Mouse (Mus musculus) small intestine, adult 2 months (tissue): ENCODE data around the gene Akr1b3. TPM values are rescaled to one million over a fixed set of nuclear protein-coding genes. Genes with fewer than 3 reads are reported as not detected.

Source experiments
- H3K27ac ChIP-seq: fragments of 200-500 bp; 2 replicates; pipeline ENCODE4 v1.5.1; 2012; ENCODE audit warnings: low read depth, low read length, control low read depth, inconsistent platforms; ENCODE audit not compliant: insufficient read depth
- H3K27me3 ChIP-seq: fragments of 200-500 bp; 2 replicates; pipeline ENCODE4 v1.6.1; 2012; ENCODE audit warnings: mild to moderate bottlenecking, moderate library complexity, low read length, inconsistent platforms; ENCODE audit not compliant: control insufficient read depth, insufficient read depth
- H3K36me3 ChIP-seq: fragments of 200-500 bp; 2 replicates; pipeline ENCODE4 v1.6.1; 2012; ENCODE audit warnings: mild to moderate bottlenecking, low read length, control low read depth, inconsistent platforms; ENCODE audit not compliant: control insufficient read depth, insufficient read depth
- H3K4me1 ChIP-seq: fragments of 200-500 bp; 2 replicates; pipeline ENCODE4 v1.6.1; 2012; ENCODE audit warnings: low read length, inconsistent platforms, mixed read lengths; ENCODE audit not compliant: control insufficient read depth, insufficient read depth, insufficient read length
- H3K4me3 ChIP-seq: fragments of 200-500 bp; 2 replicates; pipeline ENCODE4 v1.5.1; 2012; ENCODE audit warnings: low read depth, mild to moderate bottlenecking, control low read depth, inconsistent platforms, low read length, moderate library complexity
- CTCF ChIP-seq: fragments of 200-500 bp; IDR thresholded peaks from 2 replicates; pipeline ENCODE4 v1.5.1; 2012; ENCODE audit warnings: low read depth, mild to moderate bottlenecking, control low read depth, inconsistent platforms, low read length, moderate library complexity, mixed read lengths; ENCODE audit not compliant: insufficient replicate concordance, insufficient read length; ENCODE audit errors: extremely low read depth
- POLR2A ChIP-seq: fragments of 200-500 bp; IDR thresholded peaks from 2 replicates; pipeline ENCODE4 v1.6.1; 2012; ENCODE audit warnings: low read depth, mild to moderate bottlenecking, control low read depth, inconsistent platforms, low read length, moderate library complexity
- WGBS: fragments of 180-500 bp; shearing (Covaris S2); methylation state at CpG from one replicate; pipeline ENCODE4 v1.1.7; 2018; 5-methylcytosine and 5-hydroxymethylcytosine counted together
- polyA plus RNA-seq: library from polyadenylated mRNA; depleted of rRNA; stranded (reverse); fragments of >200 nt; gene quantifications from 2 replicates; pipeline ENCODE4 v1.2.3, GENCODE M21; 2012; rRNA removed

Gene Akr1b3
- polyA plus RNA-seq, 1 experiment: 51.3 TPM

DNA sequence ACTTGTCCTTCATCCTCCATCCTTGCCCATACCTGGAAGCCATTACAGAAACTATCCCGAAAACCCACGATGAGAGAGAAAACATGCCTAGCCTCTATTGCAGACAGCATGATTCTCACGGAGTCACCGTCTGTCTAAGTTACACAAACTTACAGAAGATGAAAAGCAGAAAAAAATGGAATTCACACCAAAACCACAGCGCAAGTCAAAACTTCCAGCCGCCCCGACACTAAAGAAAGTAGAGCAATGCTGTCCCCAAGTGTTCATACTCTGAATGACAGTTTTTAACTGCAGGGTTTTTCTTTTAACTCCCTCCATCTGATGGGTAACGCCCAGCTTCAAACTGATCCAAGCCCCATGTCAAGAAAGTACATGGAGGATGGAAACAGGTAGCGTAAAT, 39.6 kb downstream of the Akr1b3 start:
- TF ChIP-seq CTCF (no peak), POLR2A (no peak)

DNA sequence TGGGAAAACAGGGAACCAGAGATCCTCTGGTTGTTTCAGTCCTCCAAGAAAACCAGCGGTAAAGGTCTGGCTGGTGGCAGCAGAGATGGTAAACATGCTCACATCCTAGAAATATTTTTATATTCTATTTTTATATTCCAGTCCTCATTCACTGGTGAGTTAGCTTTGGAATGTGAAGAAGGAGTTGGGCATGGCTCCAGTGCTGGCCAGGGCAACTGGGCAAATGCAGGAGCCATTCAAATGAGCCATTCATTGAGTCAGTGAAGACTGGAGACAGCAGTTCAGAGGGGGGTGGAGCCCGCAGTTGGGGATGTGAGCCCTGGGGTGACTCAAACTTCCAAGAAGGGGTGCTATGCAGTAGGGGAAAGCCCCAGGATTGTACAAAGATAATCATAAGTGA, 42.9 kb downstream of the Akr1b3 start:
- H3K27ac ChIP-seq: no peak overlapping the region
- H3K36me3 ChIP-seq: no peaks in the 10 kb centered on the region
- H3K27me3 ChIP-seq: no peaks in the 10 kb centered on the region
- WGBS: 75% methylated on average over 2 of the region's 2 CpGs
- TF ChIP-seq POLR2A (no peak), CTCF (no peak)
- H3K4me3 ChIP-seq: no peak overlapping the region
- no peaks in the 10 kb centered on the region for H3K4me1 ChIP-seq

More for the DNA sequence above, 39.6 kb downstream of the Akr1b3 start:
- Histone ChIP-seq H3K27ac (no peak overlapping the region), H3K4me1 (no peaks in the 10 kb centered on the region), H3K4me3 (no peak overlapping the region), H3K27me3 (no peaks in the 10 kb centered on the region), H3K36me3 (no peaks in the 10 kb centered on the region)
- 22% methylated on average over 9 of the region's 9 CpGs for WGBS

DNA sequence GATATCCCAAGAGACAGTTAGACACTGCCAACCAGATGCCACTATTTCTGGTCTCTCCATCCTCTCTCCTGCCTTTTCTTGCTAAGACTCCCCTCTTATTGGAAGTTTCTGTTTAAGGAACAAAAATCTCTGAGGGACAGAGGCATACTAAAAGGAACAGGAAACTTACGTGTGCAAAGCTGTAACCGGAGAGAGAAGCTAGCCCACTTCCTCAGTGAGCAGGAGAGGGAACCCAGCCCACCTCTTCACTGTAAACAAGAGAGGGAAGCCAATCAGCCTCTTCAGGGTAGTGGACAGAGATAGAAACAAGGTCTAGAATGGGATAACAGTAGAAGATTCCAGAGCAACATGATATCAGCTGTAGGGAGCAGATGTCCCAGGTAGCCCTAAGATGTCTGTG, 44.2 kb downstream of the Akr1b3 start:
- H3K4me1 ChIP-seq: no peaks in the 10 kb centered on the region
- no peaks in the 10 kb centered on the region for H3K36me3 ChIP-seq
- no peaks in the 10 kb centered on the region for H3K27me3 ChIP-seq
- TF ChIP-seq CTCF (no peak), POLR2A (no peak)
- WGBS: 43% methylated on average over 2 of the region's 2 CpGs
- no peak overlapping the region for H3K27ac ChIP-seq
- H3K4me3 ChIP-seq: no peak overlapping the region

GRCm38 (mm10) chr6:34272462-34272861, 44.8 kb downstream of the Akr1b3 start:
- H3K27me3 ChIP-seq: no peaks in the 10 kb centered on the region
- 72% methylated on average over 5 of the region's 5 CpGs for WGBS

DNA sequence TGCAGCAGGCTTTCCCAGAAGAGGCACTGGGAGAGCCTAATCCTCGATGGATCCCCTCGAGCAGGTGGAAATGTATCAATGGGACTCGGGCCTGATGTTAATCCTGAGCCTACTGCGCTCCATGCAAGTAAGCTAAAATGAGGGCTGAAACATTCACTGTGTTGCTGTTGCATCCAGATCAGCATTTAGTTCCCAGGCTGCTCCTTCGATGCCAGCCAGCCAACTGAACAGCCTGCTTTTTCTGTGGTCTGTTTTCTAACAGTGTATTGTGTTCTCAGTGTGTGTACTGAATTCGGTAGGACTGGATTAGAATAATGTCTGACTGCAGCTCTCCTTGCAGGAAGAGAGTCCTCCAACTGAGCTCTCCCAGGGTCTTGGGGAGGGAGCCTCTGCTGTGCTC, 46.6 kb downstream of the Akr1b3 start:
- TF ChIP-seq POLR2A (no peak), CTCF (no peak)
- no peaks in the 10 kb centered on the region for H3K27me3 ChIP-seq
- H3K27ac ChIP-seq: no peak overlapping the region
- H3K36me3 ChIP-seq: no peaks in the 10 kb centered on the region
- no peaks in the 10 kb centered on the region for H3K4me1 ChIP-seq
- no peak overlapping the region for H3K4me3 ChIP-seq
- WGBS: 71% methylated on average over 6 of the region's 6 CpGs

More at GRCm38 (mm10) chr6:34272462-34272861, 44.8 kb downstream of the Akr1b3 start:
- H3K36me3 ChIP-seq: no peaks in the 10 kb centered on the region
- no peaks in the 10 kb centered on the region for H3K4me1 ChIP-seq
- no peak overlapping the region for H3K4me3 ChIP-seq
- H3K27ac ChIP-seq: no peak overlapping the region
- TF ChIP-seq POLR2A (no peak), CTCF (no peak)

GRCm38 (mm10) chr6:34258546-34258945, 58.7 kb downstream of the Akr1b3 start:
- 75% methylated on average over 5 of the region's 5 CpGs for WGBS
- H3K27me3 ChIP-seq: no peaks in the 10 kb centered on the region
- no peaks in the 10 kb centered on the region for H3K4me1 ChIP-seq
- no peak for TF ChIP-seq POLR2A
- no peak for TF ChIP-seq CTCF
- no peak overlapping the region for H3K4me3 ChIP-seq
- H3K27ac ChIP-seq: no peak overlapping the region
- H3K36me3 ChIP-seq: no peaks in the 10 kb centered on the region

Other genes with a start within 250 kb of the Akr1b3 start
- gene Slc35b4, start 140.4 kb downstream of the Akr1b3 start, polyA plus RNA-seq: 2.4 and 4.3 TPM in 2 replicates
- 2.0 and 23.5 TPM in 2 replicates for gene Akr1b8, start 36.6 kb upstream of the Akr1b3 start, polyA plus RNA-seq
- 5.8 and 6.7 TPM in 2 replicates for gene Akr1b10, start 66.7 kb upstream of the Akr1b3 start, polyA plus RNA-seq
- gene Akr1b7, start 94.9 kb upstream of the Akr1b3 start, polyA plus RNA-seq: 14.6 and 30.1 TPM in 2 replicates
- 15.0 and 22.1 TPM in 2 replicates for gene Bpgm, start 158.7 kb upstream of the Akr1b3 start, polyA plus RNA-seq